Mouse (Mus musculus): ENCODE data around the gene Fhit.

DNA sequence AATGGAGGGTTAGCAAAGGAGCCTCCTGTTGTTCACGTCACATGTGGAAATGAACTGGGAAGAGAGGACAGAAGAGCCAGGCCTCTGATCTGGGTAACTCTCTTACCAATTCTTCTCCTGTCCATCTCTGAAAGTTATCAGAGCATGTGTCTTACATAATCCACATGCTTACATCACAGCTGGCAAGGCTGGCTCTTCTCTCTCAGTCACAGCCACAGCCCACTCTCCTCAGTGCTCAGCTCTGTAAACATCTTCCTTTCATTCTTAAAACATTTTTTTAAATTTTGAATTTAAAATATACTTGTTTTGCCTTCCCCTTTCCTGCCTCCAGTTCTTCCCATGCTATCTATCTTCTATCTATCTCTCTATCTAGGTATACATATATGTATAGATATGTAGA, 1477.5 kb downstream of the Fhit start:
- TF ChIP-seq TAL1 (IDR thresholded peaks at IDR 0.05; ENCODE audit: low read length) (no peak), GATA1 (IDR thresholded peaks at IDR 0.05; ENCODE audit: low read length) (no peak)

Data from erythroblast, embryonic 14.5 days (primary cell).